Mouse (Mus musculus): Measurements from ENCODE around the gene Pde4d.

The Pde4d gene

GRCm38 (mm10) chr13:109752236-109752863, 1302.6 kb downstream of the Pde4d start:
- in situ Hi-C loops (cut with MboI): no loop called here

DNA sequence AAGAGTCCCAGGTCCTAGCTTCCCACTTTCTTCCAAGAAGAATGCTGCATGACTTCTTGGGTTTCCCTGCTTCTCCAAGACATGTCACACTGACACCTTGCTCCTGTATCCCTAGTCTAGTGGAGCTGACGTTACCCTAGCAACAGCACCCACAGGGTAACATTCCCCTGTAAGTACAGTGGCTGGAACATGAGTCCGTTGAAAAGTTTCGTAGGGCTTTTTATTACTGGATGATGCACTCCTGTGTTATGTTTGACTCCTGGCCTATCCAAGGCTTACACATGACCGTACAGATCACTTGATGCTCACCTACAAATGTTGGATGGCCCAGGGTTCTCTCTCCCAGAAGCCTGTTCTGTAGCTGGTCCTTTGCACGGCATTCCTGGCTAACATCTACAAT, 1307.1 kb downstream of the Pde4d start:
- in situ Hi-C loops (cut with MboI): no loop called here

- in situ Hi-C loops (cut with MboI): no loop called here
Observed at GRCm38 (mm10) chr13:109759201-109759600, 1309.5 kb downstream of the Pde4d start.

DNA sequence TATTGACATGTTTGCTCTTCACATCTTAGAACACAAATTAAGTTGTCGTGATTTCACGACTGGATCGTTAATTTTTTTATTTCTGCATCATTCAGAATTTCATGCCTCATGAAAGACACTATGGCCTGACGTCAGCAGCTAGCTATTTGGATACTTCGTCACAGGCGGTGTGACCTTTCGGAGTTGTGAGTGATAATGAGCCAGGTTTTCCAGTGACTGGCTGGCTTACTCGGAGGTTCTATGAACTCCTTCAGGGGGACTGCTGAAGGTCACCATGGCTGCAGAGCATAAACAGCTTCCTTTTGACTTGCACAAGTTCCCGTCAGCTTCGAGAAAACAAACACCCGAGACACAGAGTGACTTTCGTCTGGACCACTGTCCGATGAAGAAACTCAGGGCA, 1311.3 kb downstream of the Pde4d start:
- in situ Hi-C loops (cut with MboI): no loop called here

DNA sequence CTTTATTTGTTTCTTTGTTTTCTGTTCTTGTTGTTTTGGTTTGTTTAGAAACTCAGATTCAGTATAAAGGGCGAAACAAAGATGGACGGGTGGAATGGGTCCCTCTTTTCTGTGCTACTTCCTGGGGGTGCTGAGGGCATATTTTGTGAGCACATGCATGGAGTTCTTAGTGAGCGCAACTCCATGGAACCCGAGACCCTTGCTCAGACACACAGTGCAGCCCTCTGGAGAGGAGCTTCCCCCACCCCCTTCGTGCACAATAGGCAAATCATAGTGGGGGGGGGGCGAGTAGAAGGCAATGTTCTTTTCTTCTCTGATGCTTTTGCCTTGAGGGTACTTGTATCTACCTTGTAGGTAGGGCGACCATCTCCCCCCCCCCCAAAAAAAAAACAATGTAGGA, 1325.0 kb downstream of the Pde4d start:
- in situ Hi-C loops (cut with MboI): loop anchor here (5.0 to 10.0 kb wide), 2 partner anchors 138 to 240 kb away; no protein-coding TSS in a partner anchor

GRCm38 (mm10) chr13:109775197-109775596, 1325.4 kb downstream of the Pde4d start:
- in situ Hi-C loops (cut with MboI): loop anchor here (5.0 to 10.0 kb wide), 2 partner anchors 137 to 240 kb away; no protein-coding TSS in a partner anchor

GRCm38 (mm10) chr13:109776116-109776515, 1326.4 kb downstream of the Pde4d start:
- in situ Hi-C loops (cut with MboI): loop anchor here (5.0 to 10.0 kb wide), 2 partner anchors 136 to 239 kb away; no protein-coding TSS in a partner anchor

DNA sequence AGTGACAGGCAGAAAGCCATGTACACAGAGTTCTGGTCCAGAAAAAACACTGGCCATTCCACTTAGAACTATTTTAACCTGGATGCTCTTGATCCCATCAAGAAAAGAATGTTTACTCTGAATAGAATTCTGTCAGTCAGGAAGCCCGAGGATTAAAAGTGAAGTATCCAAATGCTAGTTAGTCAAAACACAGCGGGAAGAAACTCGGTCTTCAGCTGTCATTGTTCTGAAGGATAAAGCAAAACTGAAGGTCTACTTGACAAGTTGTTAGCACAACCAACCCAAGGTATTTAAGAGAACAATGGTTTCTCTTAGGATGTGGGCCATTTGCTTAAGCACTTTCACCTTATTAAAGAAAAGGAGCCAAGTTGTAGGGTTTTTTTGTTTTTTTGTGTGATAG, 1327.2 kb downstream of the Pde4d start:
- in situ Hi-C loops (cut with MboI): loop anchor here (5.0 to 10.0 kb wide), 2 partner anchors 135 to 238 kb away; no protein-coding TSS in a partner anchor

GRCm38 (mm10) chr13:109777441-109777840, 1327.7 kb downstream of the Pde4d start:
- in situ Hi-C loops (cut with MboI): loop anchor here (5.0 to 10.0 kb wide), 2 partner anchors 135 to 237 kb away; no protein-coding TSS in a partner anchor

GRCm38 (mm10) chr13:109778297-109778835, 1328.6 kb downstream of the Pde4d start:
- in situ Hi-C loops (cut with MboI): loop anchor here (5.0 to 10.0 kb wide), 2 partner anchors 134 to 236 kb away; no protein-coding TSS in a partner anchor

DNA sequence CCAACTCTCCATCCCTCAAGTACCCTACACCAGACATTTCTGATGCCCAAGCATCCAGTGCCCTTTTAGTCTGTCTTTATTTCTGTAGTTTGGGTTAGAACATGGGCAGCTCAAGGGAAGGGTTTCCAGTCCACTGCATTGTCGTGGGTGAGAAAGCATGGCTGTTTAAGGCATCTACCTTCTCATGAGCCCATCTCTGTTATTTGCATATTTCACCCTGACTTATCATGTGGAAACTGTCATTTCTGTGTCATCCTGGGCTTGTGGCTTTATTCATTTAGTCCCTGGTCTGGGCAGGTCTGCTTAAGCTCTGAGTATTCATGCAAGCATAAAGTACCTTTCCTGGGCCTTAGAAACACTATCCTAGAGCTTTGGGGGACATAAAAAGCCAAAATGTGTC, 1331.7 kb downstream of the Pde4d start:
- in situ Hi-C loops (cut with MboI): no loop called here

DNA sequence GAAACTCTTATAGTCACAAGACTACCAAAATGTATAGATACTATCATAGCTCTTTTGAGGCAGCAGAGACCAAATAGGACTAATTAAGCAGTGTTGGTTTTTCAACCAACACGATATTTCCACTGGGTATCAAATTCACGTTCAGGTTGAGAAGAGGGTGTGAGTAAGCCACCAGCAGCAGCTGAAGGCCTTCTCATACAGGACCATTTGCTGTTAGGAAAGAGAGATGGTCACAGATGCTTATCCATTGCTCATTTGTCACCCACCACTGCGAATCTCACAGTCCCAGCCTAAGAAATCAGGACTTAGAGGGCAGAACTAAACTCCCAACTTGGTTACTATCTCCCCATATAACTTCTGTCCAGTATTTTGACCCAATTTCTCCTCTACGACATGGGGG, 1338.9 kb downstream of the Pde4d start:
- in situ Hi-C loops (cut with MboI): no loop called here

DNA sequence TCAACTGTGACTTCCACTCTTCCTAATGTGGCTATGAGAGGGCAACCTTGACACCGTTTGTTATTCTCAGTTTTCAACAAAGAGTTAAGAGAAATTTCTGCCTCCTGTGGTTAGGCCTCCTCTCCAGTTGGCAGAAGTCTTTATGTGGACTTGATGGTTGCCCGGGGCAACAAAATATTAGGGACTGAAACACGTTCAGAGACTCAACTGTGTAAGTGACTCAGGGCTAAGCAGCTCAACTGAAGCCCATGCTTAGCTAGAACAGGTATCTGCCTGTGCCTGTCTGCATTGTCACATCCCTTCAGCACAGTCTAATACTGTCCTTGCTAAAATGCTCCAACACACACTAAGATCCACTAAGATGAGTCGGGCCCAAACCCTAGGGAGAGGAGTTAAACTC, 1339.4 kb downstream of the Pde4d start:
- in situ Hi-C loops (cut with MboI): no loop called here

DNA sequence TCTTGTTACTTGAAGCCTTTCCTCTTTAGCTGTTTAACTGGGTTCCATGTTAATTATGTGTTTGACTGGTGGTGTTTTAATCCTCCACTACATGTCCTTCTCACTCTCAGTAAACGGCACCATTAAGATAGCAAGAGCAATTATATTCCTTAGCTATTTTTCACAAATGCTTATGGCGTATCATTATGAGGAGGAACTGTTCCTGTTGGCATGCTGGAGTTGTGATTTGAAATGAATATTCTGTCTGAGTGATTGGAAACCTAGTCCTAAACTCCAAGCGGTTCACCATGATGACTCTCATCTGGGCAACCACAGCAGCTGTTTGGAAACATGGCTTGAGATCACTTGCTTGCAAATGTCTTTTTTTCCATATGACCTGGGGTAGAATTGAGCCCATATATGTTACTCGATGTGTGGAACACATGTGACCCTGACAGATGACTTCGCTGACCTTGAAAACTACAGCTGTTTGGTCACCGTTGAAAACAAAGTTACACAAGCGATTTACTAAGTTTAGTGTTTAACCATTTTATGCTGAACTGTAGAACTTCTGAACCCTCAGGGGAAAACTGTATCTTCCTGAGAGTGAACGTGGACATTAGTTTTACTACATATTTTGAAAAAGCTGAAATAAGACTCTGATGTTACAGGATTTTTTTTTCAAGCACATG, 1340.4 kb downstream of the Pde4d start:
- in situ Hi-C loops (cut with MboI): no loop called here

DNA sequence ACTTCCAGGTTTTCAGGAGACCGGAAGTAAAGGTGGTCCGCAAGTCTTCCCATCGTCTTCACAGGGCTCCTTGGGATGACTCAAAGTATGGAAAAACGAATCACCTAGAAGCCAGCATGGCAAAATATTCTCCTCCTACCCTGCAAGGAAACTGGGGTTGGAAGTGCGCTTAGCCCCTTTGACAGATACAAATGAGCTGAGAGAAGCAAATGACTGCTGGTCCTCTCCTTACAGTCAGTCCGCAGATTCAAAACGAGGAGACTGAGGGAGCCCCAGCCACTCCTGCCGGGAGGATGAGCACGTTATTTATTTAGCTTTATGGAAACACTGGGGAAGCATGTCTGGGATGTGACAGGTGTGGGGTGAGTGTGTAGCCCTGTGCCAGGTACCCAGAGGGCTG, 1344.2 kb downstream of the Pde4d start:
- in situ Hi-C loops (cut with MboI): no loop called here

DNA sequence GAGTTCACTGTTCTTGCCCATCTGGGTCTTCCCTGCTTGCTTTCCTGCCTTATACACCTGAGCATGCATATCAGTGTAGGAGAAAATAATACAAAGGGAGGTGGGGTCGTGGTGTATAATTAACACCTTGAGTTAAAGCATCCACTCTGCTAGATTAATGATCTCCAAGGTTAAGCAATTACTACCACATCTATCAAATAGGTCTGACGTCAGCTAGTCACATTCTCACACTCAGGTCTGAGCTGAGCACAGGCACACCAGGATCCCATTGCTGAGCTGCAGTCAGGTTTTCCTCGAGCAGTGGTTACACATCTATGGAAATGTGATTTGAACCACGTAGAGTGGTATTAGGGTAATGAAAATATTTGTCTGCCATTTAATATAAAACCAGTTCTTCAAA, 1348.9 kb downstream of the Pde4d start:
- in situ Hi-C loops (cut with MboI): no loop called here

- in situ Hi-C loops (cut with MboI): no loop called here
Observed at GRCm38 (mm10) chr13:109802201-109802600, 1352.5 kb downstream of the Pde4d start.

DNA sequence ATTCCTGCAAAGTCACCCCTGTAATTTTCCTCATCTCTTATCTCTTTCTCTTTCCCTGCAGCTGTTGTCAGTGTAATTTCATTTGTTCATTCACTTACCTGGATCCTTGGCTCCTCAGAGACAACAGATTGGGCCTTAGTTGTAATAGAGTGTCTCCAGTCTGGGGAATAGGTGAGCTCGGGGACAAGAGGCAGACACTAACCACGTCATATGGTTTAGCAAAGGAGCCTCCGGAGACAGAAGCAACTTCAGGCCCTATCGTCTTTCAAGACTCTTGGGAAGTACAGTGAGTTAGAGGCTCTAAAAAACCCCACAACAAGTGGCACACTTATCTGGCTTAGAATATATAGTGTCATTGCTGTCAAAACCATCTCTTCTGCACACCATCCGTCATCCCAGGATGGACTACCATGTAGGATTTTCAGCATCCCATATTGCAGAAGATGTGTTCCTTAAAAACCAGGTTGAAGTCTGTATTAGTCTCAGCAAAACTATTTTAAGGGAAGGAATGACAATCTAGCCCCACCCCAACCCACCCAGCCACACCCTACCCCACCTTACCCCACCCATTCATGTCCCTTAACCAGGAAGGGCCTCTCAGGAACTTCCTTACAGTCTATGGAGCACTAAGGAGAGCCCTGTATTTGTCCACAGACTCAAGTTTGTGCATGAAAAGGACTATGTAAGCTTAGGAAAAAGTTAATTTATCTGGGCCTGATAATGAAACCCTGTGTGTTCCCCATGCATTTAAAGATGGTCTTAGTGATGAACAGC, 1356.6 kb downstream of the Pde4d start:
- in situ Hi-C loops (cut with MboI): no loop called here

DNA sequence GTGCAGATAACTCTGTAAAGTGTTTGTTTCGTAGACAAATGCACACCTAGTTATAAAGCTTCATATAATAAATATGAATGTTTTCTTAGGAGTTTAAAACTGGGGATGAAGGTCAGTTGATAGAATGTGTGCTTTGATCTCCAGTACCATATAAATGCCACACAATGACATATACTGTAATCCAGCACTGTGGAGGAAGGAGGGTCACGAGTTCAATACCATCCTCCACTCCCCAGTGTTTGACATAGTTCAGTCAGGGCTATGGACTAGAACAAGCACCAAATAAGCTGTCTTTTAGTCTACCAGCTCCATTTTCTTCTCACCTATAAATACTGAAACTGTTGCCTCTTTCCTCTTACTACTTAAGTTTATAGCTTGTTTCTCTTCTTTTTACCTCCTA, 1357.3 kb downstream of the Pde4d start:
- in situ Hi-C loops (cut with MboI): no loop called here

DNA sequence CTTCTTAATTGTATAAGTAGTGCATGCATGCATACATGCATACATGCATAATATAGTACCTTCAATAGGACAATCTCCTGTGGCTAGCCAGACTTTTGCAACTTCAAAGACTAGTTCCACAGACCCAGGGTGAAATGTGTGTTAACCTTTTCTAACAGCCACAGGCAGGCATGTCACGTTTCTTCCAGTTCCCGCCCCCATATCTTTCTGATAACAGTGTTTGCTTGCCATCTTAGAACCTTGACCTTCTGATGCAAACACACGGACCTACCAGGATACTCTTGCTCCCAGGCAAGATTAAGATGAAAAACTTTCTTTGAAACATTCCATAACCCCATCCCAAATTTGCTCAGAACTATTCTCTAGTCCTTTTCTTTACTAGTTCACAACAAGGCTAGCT, 1357.7 kb downstream of the Pde4d start:
- in situ Hi-C loops (cut with MboI): no loop called here

GRCm38 (mm10) chr13:109808039-109808438, 1358.3 kb downstream of the Pde4d start:
- in situ Hi-C loops (cut with MboI): no loop called here

DNA sequence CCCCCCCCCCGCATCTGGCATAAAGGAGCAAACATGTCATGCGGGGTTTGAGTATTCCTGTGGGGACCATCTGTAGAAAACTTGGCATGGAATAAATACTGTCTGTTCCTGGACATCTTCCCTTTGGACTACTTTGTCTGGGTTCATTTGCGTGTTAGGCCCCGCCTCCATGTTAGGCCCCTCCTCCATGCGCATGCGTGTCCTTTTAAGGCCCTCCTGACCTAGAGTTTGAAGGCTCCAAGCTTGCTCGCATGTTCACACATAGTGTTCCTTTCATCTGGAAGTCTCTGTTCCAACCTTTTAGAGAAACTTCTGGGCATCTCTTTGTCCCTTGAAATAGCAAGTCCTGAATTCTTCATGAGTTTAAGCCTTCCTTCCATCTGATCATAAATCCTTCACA, 1359.2 kb downstream of the Pde4d start:
- in situ Hi-C loops (cut with MboI): no loop called here
